Mouse (Mus musculus) CH12.LX (cell line): ENCODE measurements around the gene Fcer1a. TPM values are rescaled to one million over a fixed set of nuclear protein-coding genes. Genes with fewer than 3 reads are reported as not detected.
"Not testable (repeated sequence)": the region's sequence is repeated elsewhere in the genome, so short reads cannot be mapped to it uniquely, and the experiment has no call there.

Source experiments
- DNase-seq: peaks from one replicate; pipeline ENCODE4 v3.0.0-alpha.2; 2013; ENCODE audit errors: extremely low read depth
- H3K27ac ChIP-seq: 2 replicates; pipeline ENCODE4 v1.5.1; 2012; ENCODE audit warnings: low read depth, mild to moderate bottlenecking, control low read depth, moderate library complexity; ENCODE audit not compliant: insufficient read depth
- H3K27me3 ChIP-seq: replicated peaks from 2 replicates; pipeline ENCODE3; 2012; ENCODE audit warnings: inconsistent platforms
- H3K36me3 ChIP-seq, 2 experiments: replicated peaks in 1 of 2; 2 replicates each; pipeline versions ENCODE3 to v1.6.1; 2012; ENCODE audit warnings: inconsistent platforms in 1 of 2, low read length in 1 of 2, mild to moderate bottlenecking in 1 of 2, mixed read lengths in 1 of 2, moderate library complexity in 1 of 2; ENCODE audit not compliant: control insufficient read depth in 1 of 2, insufficient read depth in 1 of 2
- H3K4me1 ChIP-seq, 2 experiments: 2 replicates each; pipeline ENCODE4 v1.6.1; 2012; ENCODE audit warnings: inconsistent platforms in 1 of 2, moderate library complexity in 1 of 2; ENCODE audit not compliant: insufficient read depth in 2 of 2, control insufficient read depth in 1 of 2
- H3K4me2 ChIP-seq: 2 replicates; pipeline ENCODE4 v1.6.1; 2012; ENCODE audit warnings: low read depth, mild to moderate bottlenecking, control low read depth; ENCODE audit not compliant: poor library complexity, insufficient read depth, severe bottlenecking
- H3K4me3 ChIP-seq, 3 experiments: fragments of 150-350 bp in 1 of 3; sonication (generic) in 1 of 3; replicated peaks in 1 of 3; 2 replicates each; pipeline versions ENCODE3 to v1.5.1; 2011 to 2012; ENCODE audit warnings: low read depth in 2 of 3, low read length in 2 of 3, mild to moderate bottlenecking in 2 of 3, moderate library complexity in 2 of 3, control low read depth in 1 of 3, improper control_type of control experiment in 1 of 3, inconsistent platforms in 1 of 3, mixed read lengths in 1 of 3; ENCODE audit not compliant: poor library complexity in 1 of 3
- H3K79me2 ChIP-seq: replicated peaks from 2 replicates; pipeline ENCODE4 v1.6.1; 2012; ENCODE audit warnings: mild to moderate bottlenecking, moderate library complexity; ENCODE audit not compliant: control insufficient read depth, poor library complexity, insufficient read depth, severe bottlenecking; ENCODE audit errors: extremely low read depth
- H3K9ac ChIP-seq: 2 replicates; pipeline ENCODE4 v1.6.1; 2012; ENCODE audit warnings: low read depth, mild to moderate bottlenecking, control low read depth, moderate library complexity; ENCODE audit not compliant: insufficient read depth
- H3K9me3 ChIP-seq: replicated peaks from 2 replicates; pipeline ENCODE3; 2012; ENCODE audit warnings: low read length, inconsistent platforms, mixed read lengths
- CHD1 ChIP-seq: IDR thresholded peaks from 2 replicates; pipeline ENCODE4 v1.6.1; 2012; ENCODE audit warnings: low read depth, low read length, improper control_type of control experiment, inconsistent platforms
- CTCF ChIP-seq, 2 experiments: IDR thresholded peaks in 1 of 2; conservative IDR thresholded peaks in 1 of 2; 2 replicates each; pipeline ENCODE4 v1.5.1; 2011 to 2012; ENCODE audit warnings: low read depth in 2 of 2, low read length in 2 of 2, improper control_type of control experiment in 1 of 2, inconsistent platforms in 1 of 2, mild to moderate bottlenecking in 1 of 2, moderate library complexity in 1 of 2
- ELF1 ChIP-seq: IDR thresholded peaks from 2 replicates; pipeline ENCODE4 v1.6.1; 2014; ENCODE audit warnings: low read depth, mild to moderate bottlenecking, inconsistent platforms, low read length, improper control_type of control experiment
- EP300 ChIP-seq: IDR thresholded peaks from 2 replicates; pipeline ENCODE4 v1.6.1; 2011; ENCODE audit warnings: low read length, improper control_type of control experiment
- IRF4 ChIP-seq: IDR thresholded peaks from 2 replicates; pipeline ENCODE4 v1.6.1; 2014; ENCODE audit warnings: low read depth, mild to moderate bottlenecking, inconsistent platforms, low read length, improper control_type of control experiment
- KAT2A ChIP-seq: IDR thresholded peaks from 2 replicates; pipeline ENCODE4 v1.6.1; 2012; ENCODE audit warnings: low read length, improper control_type of control experiment, inconsistent platforms; ENCODE audit not compliant: insufficient replicate concordance
- MAX ChIP-seq: IDR thresholded peaks from 2 replicates; pipeline ENCODE4 v1.6.1; 2011; ENCODE audit warnings: low read length, improper control_type of control experiment
- MEF2A ChIP-seq: IDR thresholded peaks from 2 replicates; pipeline ENCODE4 v1.6.1; 2014; ENCODE audit warnings: low read depth, mild to moderate bottlenecking, inconsistent platforms, low read length, improper control_type of control experiment, borderline replicate concordance
- MXI1 ChIP-seq: IDR thresholded peaks from 2 replicates; pipeline ENCODE4 v1.6.1; 2011; ENCODE audit warnings: mild to moderate bottlenecking, low read depth, low read length, improper control_type of control experiment
- NELFE ChIP-seq: IDR thresholded peaks from 2 replicates; pipeline ENCODE4 v1.6.1; 2011; ENCODE audit warnings: low read depth, low read length, improper control_type of control experiment
- NRF1 ChIP-seq: IDR thresholded peaks from 2 replicates; pipeline ENCODE4 v1.6.1; 2014; ENCODE audit warnings: low read depth, mild to moderate bottlenecking, inconsistent platforms, low read length, improper control_type of control experiment, moderate library complexity
- UBTF ChIP-seq: IDR thresholded peaks from 2 replicates; pipeline ENCODE4 v1.6.1; 2012; ENCODE audit warnings: low read depth, mild to moderate bottlenecking, inconsistent platforms, low read length, improper control_type of control experiment, moderate library complexity
- USF2 ChIP-seq: conservative IDR thresholded peaks from 2 replicates; pipeline ENCODE4 v1.6.1; 2011; ENCODE audit warnings: low read depth, low read length, improper control_type of control experiment
- ZC3H11A ChIP-seq: IDR thresholded peaks from 2 replicates; pipeline ENCODE4 v1.6.1; 2012; ENCODE audit warnings: low read depth, mild to moderate bottlenecking, inconsistent platforms, low read length, improper control_type of control experiment
- ZKSCAN1 ChIP-seq: IDR thresholded peaks from 2 replicates; pipeline ENCODE4 v1.6.1; 2012; ENCODE audit warnings: low read depth, inconsistent platforms, low read length, improper control_type of control experiment, borderline replicate concordance
- ZNF384 ChIP-seq: IDR thresholded peaks from 2 replicates; pipeline ENCODE4 v1.6.1; 2012; ENCODE audit warnings: low read depth, low read length, improper control_type of control experiment, inconsistent platforms
- dilution Hi-C: fragments of 300-500 bp; cut with MboI; formaldehyde crosslinking; loops from 2 replicates; pipeline ENCODE4 v1.14.3; 2020; ENCODE audit warnings: low sequenced_read_pairs; ENCODE audit not compliant: extremely low pct_unique_long_range_greater_than_20kb, extremely low pct_ligation_motif_present
- in situ Hi-C: fragments of 300-500 bp; cut with MboI; formaldehyde crosslinking; loops from 3 replicates; pipeline ENCODE4 v1.14.3; 2019; ENCODE audit warnings: low sequenced_read_pairs, low pct_ligation_motif_present, low pct_unique_long_range_greater_than_20kb, mixed read lengths
- polyA plus RNA-seq: library from polyadenylated mRNA; unstranded; fragments of >175 nt; gene quantifications from 2 replicates; pipeline ENCODE4 v1.2.1, GENCODE M21; 2012; ENCODE audit warnings: low read depth; ENCODE audit not compliant: insufficient read length
- total RNA-seq, 2 experiments: library from RNA; depleted of rRNA; stranded (reverse); fragments of 300-350 nt in 1 of 2; fragments of >200 nt in 1 of 2; gene quantifications; 2 replicates each; pipeline ENCODE4 v1.2.3; 2012 to 2014

Gene Fcer1a
- total and polyA plus RNA-seq, 3 experiments = not detected

DNA sequence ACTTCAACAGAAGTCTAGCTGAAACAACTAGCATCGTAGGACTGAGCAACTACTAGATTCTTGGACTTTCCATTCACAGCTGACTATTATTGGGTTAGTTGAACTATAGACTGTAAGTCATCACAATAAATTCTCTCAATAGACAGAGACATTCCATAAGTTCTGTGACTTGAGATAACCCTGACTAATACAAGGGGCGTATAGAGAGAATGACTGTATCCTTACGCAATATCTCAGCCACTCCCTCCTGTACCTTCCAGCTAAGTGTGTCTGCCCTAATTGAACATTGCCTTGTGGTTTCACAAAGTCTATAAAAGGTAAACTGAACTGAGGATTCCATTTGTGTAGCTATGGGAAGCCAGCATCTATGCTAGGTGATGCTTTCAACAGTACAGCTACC lies 22.9 kb upstream of the Fcer1a start:
- Histone ChIP-seq H3K9me3 (no peaks in the 10 kb centered on the region), H3K4me3 (no peak overlapping the region), H3K27me3 (no peaks in the 10 kb centered on the region), H3K4me2 (no peak overlapping the region), H3K9ac (no peak overlapping the region), H3K79me2 (no peaks in the 10 kb centered on the region)
- dilution Hi-C loops = no loop called here
- DNase-seq = no peak
- TF ChIP-seq MEF2A = no peak
- TF ChIP-seq ZC3H11A = no peak
- TF ChIP-seq IRF4 = no peak
- no peak for TF ChIP-seq NELFE
- no peak for TF ChIP-seq ZNF384
- no peak for TF ChIP-seq MAX
- TF ChIP-seq ELF1 = no peak
- TF ChIP-seq MXI1 = no peak
- TF ChIP-seq NRF1 = no peak
- TF ChIP-seq KAT2A = no peak
- no peak for TF ChIP-seq CHD1
- no peak for TF ChIP-seq USF2
- no peak for TF ChIP-seq ZKSCAN1
- no peak for TF ChIP-seq UBTF
- TF ChIP-seq, all 38 proteins: peak for 0
- Histone ChIP-seq H3K27ac (no peak overlapping the region), H3K4me1 (no peaks in the 10 kb centered on the region), H3K36me3 (no peaks in the 10 kb centered on the region)
- in situ Hi-C loops = no loop called here

DNA sequence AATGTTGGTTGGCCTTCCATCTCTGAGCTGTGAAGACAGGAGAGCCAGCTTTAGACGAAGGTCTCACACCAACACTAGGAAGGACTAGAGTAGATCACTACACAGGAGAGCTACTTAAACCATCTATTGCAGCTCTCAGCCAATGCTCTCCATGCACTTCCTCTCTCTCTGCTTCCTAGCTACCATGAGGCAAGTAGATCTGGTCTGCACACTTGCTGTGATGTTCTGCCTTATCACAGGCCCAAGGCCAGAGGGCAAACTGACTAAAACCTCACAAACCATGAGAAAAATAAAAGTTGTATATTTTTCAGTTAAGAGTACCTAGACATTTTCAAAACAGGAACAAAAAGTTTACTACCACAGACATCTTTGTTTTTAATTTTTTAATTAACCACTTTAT lies 10.0 kb upstream of the Fcer1a start:
- H3K27ac ChIP-seq, in situ Hi-C loops, H3K79me2 ChIP-seq, H3K4me3 ChIP-seq, dilution Hi-C loops, H3K9me3 ChIP-seq, H3K4me1 ChIP-seq, H3K4me2 ChIP-seq, DNase-seq, H3K36me3 ChIP-seq, H3K27me3 ChIP-seq, H3K9ac ChIP-seq: not testable (repeated sequence)

DNA sequence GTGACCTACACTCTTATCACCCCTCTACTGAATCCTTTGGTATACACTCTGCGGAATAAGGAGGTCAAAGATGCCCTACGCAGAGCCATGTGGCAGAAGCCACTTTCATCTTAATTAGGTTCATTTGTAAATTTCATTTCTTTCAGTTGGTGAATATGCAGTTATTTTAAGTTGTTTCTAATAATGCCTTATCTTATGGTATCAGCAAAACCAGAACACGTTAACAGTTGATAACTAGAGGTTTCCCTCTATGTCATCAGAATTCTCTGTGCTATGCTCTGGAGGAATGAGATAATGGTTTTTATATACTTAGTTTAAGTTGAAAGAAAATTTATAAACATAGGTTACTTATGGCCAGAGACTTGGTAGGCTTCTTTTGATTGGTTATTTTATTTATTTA lies 10.5 kb downstream of the Fcer1a start:
- TF ChIP-seq EP300 (no peak), MXI1 (no peak), CTCF (conservative IDR thresholded peaks at IDR 0.05 in 1 of 2, IDR thresholded peaks at IDR 0.05 in 1 of 2; ENCODE audit: low read depth in 2 of 2, low read length in 2 of 2) (no peak), ELF1 (no peak)
- TF ChIP-seq, all 38 proteins: peak for 0
- Histone ChIP-seq H3K4me3 (no peak overlapping the region), H3K27me3 (no peaks in the 10 kb centered on the region), H3K27ac (no peak overlapping the region), H3K4me1 (no peaks in the 10 kb centered on the region), H3K79me2 (no peaks in the 10 kb centered on the region), H3K9ac (no peak overlapping the region), H3K4me2 (no peak overlapping the region), H3K36me3 (no peaks in the 10 kb centered on the region), H3K9me3 (no peaks in the 10 kb centered on the region)
- dilution Hi-C loops (no loop called here), in situ Hi-C loops (no loop called here)
- no peak for DNase-seq
